Mouse (Mus musculus) central nervous system, embryonic 18 days (tissue): Measurements from ENCODE around the gene Serpinb9. TPM values are rescaled to one million over a fixed set of nuclear protein-coding genes. Genes with fewer than 3 reads are reported as not detected.

Experiments
- polyA plus RNA-seq: library from polyadenylated mRNA; depleted of rRNA; stranded (reverse); fragments of >200 nt; gene quantifications from 2 replicates; pipeline ENCODE4 v1.2.3, GENCODE M21; 2012; rRNA removed

The Serpinb9 gene
- polyA plus RNA-seq, result 2.0 TPM in 2 replicates

DNA sequence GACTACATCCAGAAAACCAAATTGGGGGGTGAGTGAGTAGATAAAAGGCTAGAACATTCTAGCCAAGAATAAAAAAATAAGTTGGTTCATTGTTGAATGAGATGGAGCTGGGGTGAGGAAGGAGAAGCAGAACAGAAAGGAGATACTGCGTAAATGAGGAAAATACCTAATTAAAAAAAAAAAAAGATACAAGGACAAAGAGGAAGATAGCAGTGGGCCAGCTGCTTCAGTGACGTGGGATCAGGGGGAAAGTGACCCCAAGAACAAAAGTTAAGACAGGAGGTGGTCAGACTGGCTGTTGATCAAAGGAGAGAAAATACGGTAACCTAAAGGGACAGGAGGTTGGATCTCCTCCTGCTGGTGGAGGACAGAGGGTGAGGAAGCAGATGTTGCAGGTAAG, at the start of gene Serpinb9:
Gene Serpinb9, plus strand, starts transcription at position 301 of the 400 bp plus-strand sequence.

DNA sequence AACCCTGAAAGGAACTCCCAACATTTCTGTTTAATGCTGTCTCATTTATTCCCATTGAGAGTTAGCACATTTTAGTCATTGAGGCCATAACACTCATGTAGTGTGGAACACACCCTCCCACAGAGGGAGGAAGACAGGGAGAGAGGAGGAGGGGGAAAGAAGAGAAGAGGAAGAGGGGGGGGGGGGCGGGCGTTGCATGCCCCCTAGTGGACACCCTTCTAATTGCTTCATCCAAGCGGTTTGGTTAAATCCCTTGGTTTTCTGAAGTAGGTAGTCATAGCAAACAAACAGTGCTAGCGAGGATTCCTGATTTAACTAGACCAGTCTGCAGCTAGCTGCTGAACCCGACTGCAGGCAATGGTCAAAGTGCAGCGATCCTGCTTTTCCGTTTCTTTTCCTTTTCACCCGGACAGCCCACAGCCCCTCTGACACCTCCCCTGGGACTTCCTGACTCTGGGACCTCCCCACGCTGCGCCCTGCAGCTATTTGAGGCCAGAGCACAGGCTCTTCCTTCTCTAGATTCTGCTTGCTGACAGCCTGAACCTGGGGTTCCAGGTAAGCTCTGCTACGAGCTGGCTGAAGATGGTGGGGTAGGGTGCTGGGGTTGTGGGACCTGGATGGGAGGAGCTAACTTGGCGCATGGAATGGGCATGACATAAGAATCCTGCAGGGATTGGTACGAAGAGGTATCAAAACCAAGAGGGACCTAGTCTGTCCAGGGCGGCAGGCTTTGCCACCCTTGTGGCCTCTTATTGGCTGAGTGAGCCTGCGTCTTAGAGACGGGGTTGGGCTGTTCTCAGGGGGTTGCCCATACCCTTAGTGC, 37.9 kb upstream of the Serpinb9 start, which contains the start of gene Serpinb6b:
Gene Serpinb6b, plus strand, starts transcription at position 221 of the 823 bp plus-strand sequence.

DNA sequence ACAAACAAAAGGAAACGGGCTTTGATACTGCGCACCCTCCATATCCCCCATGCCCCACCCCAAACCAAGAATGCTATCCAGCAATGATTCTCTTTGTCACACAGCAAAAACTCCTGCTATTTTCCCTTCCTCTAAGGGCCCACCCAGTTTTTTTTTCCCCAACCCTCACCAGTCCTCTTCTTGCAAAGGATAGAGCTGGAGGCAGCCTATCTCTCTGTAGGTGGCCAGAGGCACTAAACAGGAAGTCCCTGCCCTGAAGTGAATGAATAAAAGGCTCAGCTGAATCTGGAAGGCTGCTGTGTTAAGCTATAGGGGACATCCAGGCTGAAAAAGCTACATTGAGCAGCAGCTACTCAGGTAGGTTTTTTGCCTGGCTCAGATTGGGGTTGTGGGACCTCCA, 24.2 kb downstream of the Serpinb9 start, which contains the start of gene Serpinb9b:
Gene Serpinb9b, plus strand, starts transcription at position 173 of the 400 bp plus-strand sequence.

Other genes starting within 250 kb of the Serpinb9 start
- gene Mylk4, start 219.3 kb upstream of the Serpinb9 start, polyA plus RNA-seq, result 0.30 and 2.0 TPM in 2 replicates
- gene Wrnip1, start 201.2 kb upstream of the Serpinb9 start, polyA plus RNA-seq, result 70.3 and 71.6 TPM in 2 replicates
- gene D930007J09Rik, start 200.4 kb upstream of the Serpinb9 start, polyA plus RNA-seq, result 1.3 and 1.5 TPM in 2 replicates
- 1.7 and 2.2 TPM in 2 replicates for gene Serpinb1a, start 152.1 kb upstream of the Serpinb9 start, polyA plus RNA-seq
- not detected in 2 replicates for gene Serpinb1c, start 105.0 kb upstream of the Serpinb9 start, polyA plus RNA-seq
- 2.9 and 4.4 TPM in 2 replicates for gene Serpinb6b, start 38.0 kb upstream of the Serpinb9 start, polyA plus RNA-seq
- 0.16 and 6.9 TPM in 2 replicates for gene Serpinb9b, start 24.2 kb downstream of the Serpinb9 start, polyA plus RNA-seq
- gene Serpinb1b, start 75.3 kb downstream of the Serpinb9 start, polyA plus RNA-seq, result 0.75 and 2.2 TPM in 2 replicates
- not detected in 2 replicates for gene Serpinb9c, start 156.5 kb downstream of the Serpinb9 start, polyA plus RNA-seq
- not detected in 2 replicates for gene Serpinb9d, start 189.7 kb downstream of the Serpinb9 start, polyA plus RNA-seq
- gene Serpinb9e, start 246.4 kb downstream of the Serpinb9 start, polyA plus RNA-seq, result not detected in 2 replicates